Mouse (Mus musculus): ENCODE measurements at regions not wholly inside any gene's neighbourhood (a gene's known extent, or its start where the extent isn't known, plus 50 kb on each side); places are given as distances from the start of the nearest gene placed in this dataset.

DNA sequence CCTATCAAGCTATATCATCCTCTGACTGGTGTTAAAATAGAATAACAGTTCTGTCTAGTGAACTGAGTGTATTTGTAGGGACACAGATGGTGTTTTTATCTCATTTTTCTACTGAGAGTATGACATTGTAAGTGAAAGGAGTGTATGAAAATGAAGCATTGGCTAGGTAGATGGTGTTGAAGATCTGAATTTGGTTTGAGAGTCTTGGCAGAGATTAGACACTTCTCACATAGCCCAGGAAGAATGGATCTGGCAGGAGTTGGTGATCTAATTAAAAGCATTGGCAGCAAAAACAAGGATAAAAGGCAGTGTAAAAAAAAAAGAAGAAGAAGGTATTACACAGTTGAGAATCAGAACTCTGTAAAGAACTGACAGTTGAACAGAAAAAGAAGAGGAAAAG is 900.4 kb upstream of the Pabpc4l start:
- Histone ChIP-seq H3K4me3 (ENCODE audit: low read depth, low read length) (no peak overlapping the region), H3K9me3 (ENCODE audit: control insufficient read depth, low read length) (no peaks in the 10 kb centered on the region), H3K27me3 (ENCODE audit: control insufficient read depth, insufficient read depth, low read length) (no peaks in the 10 kb centered on the region), H3K4me2 (ENCODE audit: low read depth, low read length, severe bottlenecking) (no peak overlapping the region), H3K4me1 (replicated peaks; ENCODE audit: control insufficient read depth, insufficient read depth, low read length) (no peaks in the 10 kb centered on the region), H3K9ac (ENCODE audit: low read length) (no peak overlapping the region), H3K36me3 (ENCODE audit: control insufficient read depth, insufficient read depth, low read length) (no peaks in the 10 kb centered on the region), H3K27ac (ENCODE audit: low read depth, low read length) (no peak overlapping the region)
- ATAC-seq (replicated peaks; ENCODE audit: low FRiP score) (no peak), DNase-seq (ENCODE audit: low spot score) (no peak)

DNA sequence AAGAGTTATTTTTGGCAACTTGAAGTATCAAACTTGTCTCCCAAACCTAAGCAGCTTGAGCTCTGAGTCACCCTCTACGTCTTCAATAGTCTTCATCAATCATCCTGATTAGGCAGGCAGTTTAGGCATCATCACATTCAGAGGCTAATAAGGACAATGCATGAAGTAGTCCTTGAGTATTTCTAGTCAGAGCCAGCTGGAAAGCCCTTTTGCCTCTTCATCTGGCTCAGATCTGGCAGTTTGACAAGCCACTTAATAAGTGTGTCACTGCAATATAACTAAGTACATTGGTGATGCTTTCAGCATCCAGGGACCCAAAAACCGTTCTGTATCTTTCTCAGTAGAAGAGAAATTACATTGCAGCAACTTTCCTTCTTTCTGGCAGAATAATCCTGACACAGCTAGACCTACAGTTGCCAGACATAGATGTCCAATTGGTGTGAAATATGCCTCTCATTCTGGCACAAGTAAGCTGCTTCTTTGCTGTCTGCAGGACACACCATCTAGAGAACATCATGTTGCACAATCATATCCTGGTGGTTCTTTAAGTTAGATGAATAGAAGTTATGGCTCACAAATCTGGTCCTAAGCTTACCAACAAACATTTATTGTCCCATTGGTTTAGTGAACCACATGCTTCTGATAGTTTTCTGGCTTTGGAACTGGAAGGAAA is 868.5 kb upstream of the Pabpc4l start:
- Histone ChIP-seq H3K4me3 (ENCODE audit: low read depth, low read length) (no peak overlapping the region), H3K36me3 (ENCODE audit: control insufficient read depth, insufficient read depth, low read length) (no peaks in the 10 kb centered on the region), H3K4me1 (replicated peaks; ENCODE audit: control insufficient read depth, insufficient read depth, low read length) (no peaks in the 10 kb centered on the region), H3K9me3 (ENCODE audit: control insufficient read depth, low read length) (no peaks in the 10 kb centered on the region), H3K9ac (ENCODE audit: low read length) (no peak overlapping the region), H3K27me3 (ENCODE audit: control insufficient read depth, insufficient read depth, low read length) (no peaks in the 10 kb centered on the region), H3K4me2 (ENCODE audit: low read depth, low read length, severe bottlenecking) (no peak overlapping the region), H3K27ac (ENCODE audit: low read depth, low read length) (no peak overlapping the region)
- no peak for ATAC-seq (replicated peaks; ENCODE audit: low FRiP score)
- 67% methylated on average over 2 of the region's 2 CpGs for WGBS
- no peak for DNase-seq (ENCODE audit: low spot score)

DNA sequence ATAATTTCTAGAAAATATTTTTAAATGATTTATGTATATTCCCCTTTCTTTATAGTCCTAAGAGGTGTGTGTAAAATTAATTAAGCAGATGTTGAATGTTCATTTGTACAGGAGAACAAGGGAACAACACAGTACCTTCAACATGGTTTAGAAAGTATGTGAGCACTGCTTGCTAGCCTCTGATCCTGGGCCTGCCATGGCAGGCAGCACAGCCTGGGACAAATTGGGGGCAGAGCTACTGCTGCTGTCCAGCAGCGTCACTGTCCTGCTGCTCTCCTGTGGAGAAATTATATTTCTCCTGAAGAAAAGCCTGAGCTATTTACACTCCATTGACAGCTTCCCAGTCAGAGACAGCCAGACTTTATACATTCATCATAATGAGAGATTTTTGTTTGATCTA is 833.8 kb upstream of the Pabpc4l start:
- peak; percentile 45 for DNase-seq (ENCODE audit: low spot score)
- Histone ChIP-seq H3K36me3 (ENCODE audit: control insufficient read depth, insufficient read depth, low read length) (no peaks in the 10 kb centered on the region), H3K27me3 (ENCODE audit: control insufficient read depth, insufficient read depth, low read length) (no peaks in the 10 kb centered on the region), H3K9ac (ENCODE audit: low read length) (no peak overlapping the region), H3K4me3 (ENCODE audit: low read depth, low read length) (no peak overlapping the region), H3K4me1 (replicated peaks; ENCODE audit: control insufficient read depth, insufficient read depth, low read length) (0 out of 2 replicates have a peak, but pooled peaks cover 3% of the 10 kb centered on the region), H3K4me2 (ENCODE audit: low read depth, low read length, severe bottlenecking) (no peak overlapping the region), H3K27ac (ENCODE audit: low read depth, low read length) (no peak overlapping the region), H3K9me3 (ENCODE audit: control insufficient read depth, low read length) (no peaks in the 10 kb centered on the region)
- 23% methylated on average over 1 of the region's 1 CpGs for WGBS
- peak; percentile 70 for ATAC-seq (replicated peaks; ENCODE audit: low FRiP score)

DNA sequence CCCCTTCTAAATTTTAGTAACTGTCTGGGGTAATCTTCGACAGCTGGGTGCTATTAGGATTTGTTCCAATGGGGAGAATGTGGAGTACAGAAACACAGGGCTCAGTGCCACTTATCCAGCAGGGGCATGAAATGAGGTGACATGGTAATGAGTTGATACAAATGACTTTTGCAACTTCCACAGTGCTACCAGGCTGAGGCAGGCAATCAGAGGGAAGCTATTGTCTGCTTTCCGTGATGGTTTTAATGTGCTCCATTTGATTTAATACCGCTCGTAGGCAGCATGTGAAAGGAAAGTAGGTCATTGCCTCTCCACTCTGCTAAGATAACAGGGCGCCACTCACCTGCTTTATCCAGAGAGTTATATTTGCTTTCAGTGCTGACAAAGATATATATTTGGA is 832.3 kb upstream of the Pabpc4l start:
- H3K9ac ChIP-seq (ENCODE audit: low read length): no peak overlapping the region
- ATAC-seq (replicated peaks; ENCODE audit: low FRiP score) (no peak), DNase-seq (ENCODE audit: low spot score) (no peak)
- H3K9me3 ChIP-seq (ENCODE audit: control insufficient read depth, low read length): no peaks in the 10 kb centered on the region
- H3K4me2 ChIP-seq (ENCODE audit: low read depth, low read length, severe bottlenecking): no peak overlapping the region
- no peaks in the 10 kb centered on the region for H3K36me3 ChIP-seq (ENCODE audit: control insufficient read depth, insufficient read depth, low read length)
- 0 out of 2 replicates have a peak, but pooled peaks cover 3% of the 10 kb centered on the region for H3K4me1 ChIP-seq (replicated peaks; ENCODE audit: control insufficient read depth, insufficient read depth, low read length)
- H3K27ac ChIP-seq (ENCODE audit: low read depth, low read length): no peak overlapping the region
- H3K27me3 ChIP-seq (ENCODE audit: control insufficient read depth, insufficient read depth, low read length): no peaks in the 10 kb centered on the region
- WGBS: 42% methylated on average over 5 of the region's 5 CpGs
- H3K4me3 ChIP-seq (ENCODE audit: low read depth, low read length): no peak overlapping the region

DNA sequence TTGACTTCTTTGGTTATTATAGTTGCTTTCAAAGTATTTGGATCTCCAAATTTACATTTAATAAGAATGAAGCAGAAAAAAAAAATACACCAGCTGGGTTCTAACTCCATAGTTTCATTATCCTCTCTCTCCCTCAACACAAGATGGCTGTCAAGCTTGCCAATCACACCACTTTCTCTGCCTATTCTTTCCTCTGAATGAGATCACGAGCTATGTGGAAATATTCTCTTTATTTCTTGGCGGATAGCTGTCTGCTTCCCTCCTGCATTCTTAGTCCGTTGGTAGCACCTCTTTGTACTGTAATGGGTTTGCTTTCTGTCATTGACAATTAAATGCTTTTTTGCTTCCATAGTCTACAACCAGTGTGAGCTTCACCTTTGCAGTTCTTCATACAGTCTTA is 793.0 kb upstream of the Pabpc4l start:
- no peak for DNase-seq (ENCODE audit: low spot score)
- H3K27me3 ChIP-seq (ENCODE audit: control insufficient read depth, insufficient read depth, low read length): no peaks in the 10 kb centered on the region

DNA sequence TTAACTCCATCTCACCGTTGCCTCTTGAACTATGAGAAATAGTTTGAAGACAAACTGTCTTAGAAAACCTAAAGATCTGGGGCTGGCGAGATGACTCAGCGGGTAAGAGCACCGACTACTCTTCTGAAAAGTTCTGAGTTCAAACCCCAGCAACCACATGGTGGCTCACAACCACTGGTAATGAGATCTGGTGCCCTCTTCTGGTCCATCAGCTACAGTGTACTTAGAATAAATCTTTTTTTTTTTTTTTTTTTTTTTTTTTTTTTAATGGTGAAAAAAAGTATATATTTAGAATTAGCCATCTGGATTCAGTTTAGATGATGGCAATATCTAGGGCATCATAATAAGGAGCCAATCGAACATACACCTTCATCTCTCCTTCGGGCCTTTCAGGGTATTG is 782.2 kb upstream of the Pabpc4l start:
- H3K9ac ChIP-seq (ENCODE audit: low read length): no peak overlapping the region
- H3K27me3 ChIP-seq (ENCODE audit: control insufficient read depth, insufficient read depth, low read length): no peaks in the 10 kb centered on the region
- no peaks in the 10 kb centered on the region for H3K4me1 ChIP-seq (replicated peaks; ENCODE audit: control insufficient read depth, insufficient read depth, low read length)
- no peak overlapping the region for H3K27ac ChIP-seq (ENCODE audit: low read depth, low read length)
- no peaks in the 10 kb centered on the region for H3K9me3 ChIP-seq (ENCODE audit: control insufficient read depth, low read length)
- H3K4me3 ChIP-seq (ENCODE audit: low read depth, low read length): no peak overlapping the region
- no peaks in the 10 kb centered on the region for H3K36me3 ChIP-seq (ENCODE audit: control insufficient read depth, insufficient read depth, low read length)
- no peak overlapping the region for H3K4me2 ChIP-seq (ENCODE audit: low read depth, low read length, severe bottlenecking)
- WGBS: 93% methylated on average over 6 of the region's 6 CpGs
- DNase-seq (ENCODE audit: low spot score) (no peak), ATAC-seq (replicated peaks; ENCODE audit: low FRiP score) (no peak)

More for the DNA sequence above, 793.0 kb upstream of the Pabpc4l start:
- Histone ChIP-seq H3K27ac (ENCODE audit: low read depth, low read length) (no peak overlapping the region), H3K9me3 (ENCODE audit: control insufficient read depth, low read length) (no peaks in the 10 kb centered on the region), H3K4me3 (ENCODE audit: low read depth, low read length) (no peak overlapping the region), H3K4me1 (replicated peaks; ENCODE audit: control insufficient read depth, insufficient read depth, low read length) (no peaks in the 10 kb centered on the region), H3K36me3 (ENCODE audit: control insufficient read depth, insufficient read depth, low read length) (no peaks in the 10 kb centered on the region), H3K9ac (ENCODE audit: low read length) (no peak overlapping the region), H3K4me2 (ENCODE audit: low read depth, low read length, severe bottlenecking) (no peak overlapping the region)
- WGBS: 66% methylated on average over 3 of the region's 3 CpGs
- ATAC-seq (replicated peaks; ENCODE audit: low FRiP score): no peak

DNA sequence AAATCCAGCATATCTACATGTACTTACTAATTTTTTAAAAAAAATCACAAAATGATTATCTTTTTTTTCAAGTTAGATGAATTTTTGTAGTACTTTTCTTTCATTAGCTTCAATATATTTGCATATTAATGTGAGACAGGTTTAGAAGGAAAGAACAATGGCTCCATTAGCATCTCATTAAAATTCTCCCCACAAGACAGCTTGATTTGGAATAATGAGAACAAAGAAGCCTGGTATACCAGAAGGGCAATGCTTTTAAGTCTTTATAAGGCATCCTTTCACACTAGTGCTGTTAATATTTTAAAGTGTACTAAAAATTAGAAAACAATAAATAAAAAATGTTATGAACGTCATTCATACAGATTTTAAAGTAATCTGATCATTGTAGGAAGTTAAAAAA is 770.6 kb upstream of the Pabpc4l start:
- DNase-seq (ENCODE audit: low spot score) (no peak), ATAC-seq (replicated peaks; ENCODE audit: low FRiP score) (peak; percentile 76)
- Histone ChIP-seq H3K36me3 (ENCODE audit: control insufficient read depth, insufficient read depth, low read length) (no peaks in the 10 kb centered on the region), H3K4me3 (ENCODE audit: low read depth, low read length) (no peak overlapping the region), H3K9me3 (ENCODE audit: control insufficient read depth, low read length) (no peaks in the 10 kb centered on the region), H3K4me1 (replicated peaks; ENCODE audit: control insufficient read depth, insufficient read depth, low read length) (no peaks in the 10 kb centered on the region), H3K27me3 (ENCODE audit: control insufficient read depth, insufficient read depth, low read length) (no peaks in the 10 kb centered on the region), H3K4me2 (ENCODE audit: low read depth, low read length, severe bottlenecking) (no peak overlapping the region), H3K9ac (ENCODE audit: low read length) (no peak overlapping the region), H3K27ac (ENCODE audit: low read depth, low read length) (no peak overlapping the region)
- WGBS: 29% methylated on average over 1 of the region's 1 CpGs

DNA sequence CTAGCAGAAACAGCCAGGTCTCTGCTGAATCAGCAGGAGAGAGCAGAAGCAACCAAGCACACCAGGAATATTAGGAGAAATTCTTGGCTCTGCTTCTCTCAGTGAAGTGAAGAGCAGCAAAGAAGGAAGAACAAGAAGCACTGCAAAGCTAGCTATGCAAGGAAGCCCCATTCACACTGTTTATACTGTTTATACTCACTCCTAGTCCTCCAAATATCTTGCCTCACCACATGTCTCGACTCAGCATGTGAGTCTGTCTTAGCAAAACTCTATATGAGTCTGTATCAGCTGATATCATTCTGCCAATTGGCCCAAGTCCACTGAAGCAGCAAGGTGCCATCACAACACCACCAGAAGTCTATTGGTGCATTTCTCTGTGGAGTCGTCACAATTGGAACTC is 765.1 kb upstream of the Pabpc4l start:
- Histone ChIP-seq H3K4me2 (ENCODE audit: low read depth, low read length, severe bottlenecking) (no peak overlapping the region), H3K36me3 (ENCODE audit: control insufficient read depth, insufficient read depth, low read length) (no peaks in the 10 kb centered on the region), H3K27ac (ENCODE audit: low read depth, low read length) (no peak overlapping the region), H3K4me1 (replicated peaks; ENCODE audit: control insufficient read depth, insufficient read depth, low read length) (no peaks in the 10 kb centered on the region), H3K4me3 (ENCODE audit: low read depth, low read length) (no peak overlapping the region), H3K9ac (ENCODE audit: low read length) (no peak overlapping the region), H3K9me3 (ENCODE audit: control insufficient read depth, low read length) (no peaks in the 10 kb centered on the region), H3K27me3 (ENCODE audit: control insufficient read depth, insufficient read depth, low read length) (no peaks in the 10 kb centered on the region)
- DNase-seq (ENCODE audit: low spot score) (no peak), ATAC-seq (replicated peaks; ENCODE audit: low FRiP score) (no peak)
- 93% methylated on average over 2 of the region's 2 CpGs for WGBS

DNA sequence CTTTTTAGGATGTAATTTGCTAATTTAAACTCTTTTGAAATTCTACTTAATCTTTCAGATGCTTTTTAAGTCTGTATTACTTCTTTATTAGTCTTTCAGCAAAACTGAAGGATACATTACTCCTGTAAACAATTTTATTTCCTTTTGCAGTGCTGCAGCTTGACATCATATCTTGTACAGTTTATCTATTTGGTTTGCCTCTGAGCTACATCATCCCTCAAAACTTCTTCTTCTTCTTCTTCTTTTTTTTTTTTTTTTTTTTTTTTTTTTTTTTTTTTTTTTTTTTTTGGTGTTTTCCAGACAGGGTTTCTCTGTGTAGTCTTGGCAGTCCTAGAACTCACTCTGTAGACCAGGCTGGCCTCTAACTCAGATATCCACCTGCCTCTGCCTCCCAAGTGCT is 749.6 kb upstream of the Pabpc4l start:
- DNase-seq (ENCODE audit: low spot score) (no peak), ATAC-seq (replicated peaks; ENCODE audit: low FRiP score) (no peak)
- no peaks in the 10 kb centered on the region for H3K9me3 ChIP-seq (ENCODE audit: control insufficient read depth, low read length)
- H3K4me1 ChIP-seq (replicated peaks; ENCODE audit: control insufficient read depth, insufficient read depth, low read length): no peaks in the 10 kb centered on the region
- H3K27ac ChIP-seq (ENCODE audit: low read depth, low read length): no peak overlapping the region
- H3K9ac ChIP-seq (ENCODE audit: low read length): no peak overlapping the region
- H3K36me3 ChIP-seq (ENCODE audit: control insufficient read depth, insufficient read depth, low read length): no peaks in the 10 kb centered on the region
- H3K4me3 ChIP-seq (ENCODE audit: low read depth, low read length): no peak overlapping the region
- H3K27me3 ChIP-seq (ENCODE audit: control insufficient read depth, insufficient read depth, low read length): no peaks in the 10 kb centered on the region
- no peak overlapping the region for H3K4me2 ChIP-seq (ENCODE audit: low read depth, low read length, severe bottlenecking)
